Mouse (Mus musculus): ENCODE results near the gene Nr2f6. TPM values are rescaled to one million over a fixed set of nuclear protein-coding genes. Genes with fewer than 3 reads are reported as not detected.

Nr2f6 gene
- total RNA-seq, 2 experiments from 2014 or later = 19.6 to 21.9 TPM

- no peak for TF ChIP-seq CTCF (IDR thresholded peaks at IDR 0.05)
- no peak for DNase-seq
- Histone ChIP-seq H3K4me3 (no peak overlapping the region), H3K27ac (no peak overlapping the region)
- intact Hi-C loops (cut with DNase I) = no loop called here
Observed at GRCm38 (mm10) chr8:71383860-71384259, 2.1 kb upstream of the Nr2f6 start.

DNA sequence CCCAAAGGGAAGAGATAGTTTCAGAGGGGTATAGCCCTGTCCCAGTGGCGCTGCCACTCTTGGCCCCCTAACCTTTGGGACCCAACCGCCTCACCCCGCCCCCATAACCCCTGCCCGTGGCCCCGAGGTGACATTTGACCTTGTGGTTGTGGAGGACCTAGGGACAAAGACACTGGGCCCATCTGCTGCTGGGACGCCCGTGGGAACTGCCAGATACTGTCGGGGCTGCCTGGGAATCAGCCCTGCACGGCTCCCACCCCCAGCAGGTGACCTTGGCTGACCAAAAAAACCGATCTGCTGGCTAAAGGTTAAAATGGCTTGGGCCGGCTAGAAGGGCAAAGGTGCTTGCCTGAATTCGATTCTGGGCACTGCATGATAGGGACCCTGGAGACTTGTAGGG, 1.6 kb upstream of the Nr2f6 start:
- intact Hi-C loops (cut with DNase I) = no loop called here
- no peak overlapping the region for H3K4me3 ChIP-seq
- TF ChIP-seq CTCF (IDR thresholded peaks at IDR 0.05) = no peak
- H3K27ac ChIP-seq = peak overlapping the region; percentile 91; the same call in 1 of the 2 replicates
- no peak for DNase-seq

GRCm38 (mm10) chr8:71381971-71382961, 506 bp upstream of the Nr2f6 start:
- peak overlapping the region; percentile 91 for H3K27ac ChIP-seq
- DNase-seq = peak; percentile 94
- TF ChIP-seq CTCF (IDR thresholded peaks at IDR 0.05) = no peak
- H3K4me3 ChIP-seq = peak overlapping the region; percentile 92
- intact Hi-C loops (cut with DNase I) = no loop called here

- intact Hi-C loops (cut with DNase I) = no loop called here
- peak; percentile 58 for DNase-seq
- Histone ChIP-seq H3K27ac (peak overlapping the region; percentile 93), H3K4me3 (peak overlapping the region; percentile 92)
- TF ChIP-seq CTCF (IDR thresholded peaks at IDR 0.05) = no peak
Observed at GRCm38 (mm10) chr8:71380178-71381171, 1.3 kb downstream of the Nr2f6 start.

DNA sequence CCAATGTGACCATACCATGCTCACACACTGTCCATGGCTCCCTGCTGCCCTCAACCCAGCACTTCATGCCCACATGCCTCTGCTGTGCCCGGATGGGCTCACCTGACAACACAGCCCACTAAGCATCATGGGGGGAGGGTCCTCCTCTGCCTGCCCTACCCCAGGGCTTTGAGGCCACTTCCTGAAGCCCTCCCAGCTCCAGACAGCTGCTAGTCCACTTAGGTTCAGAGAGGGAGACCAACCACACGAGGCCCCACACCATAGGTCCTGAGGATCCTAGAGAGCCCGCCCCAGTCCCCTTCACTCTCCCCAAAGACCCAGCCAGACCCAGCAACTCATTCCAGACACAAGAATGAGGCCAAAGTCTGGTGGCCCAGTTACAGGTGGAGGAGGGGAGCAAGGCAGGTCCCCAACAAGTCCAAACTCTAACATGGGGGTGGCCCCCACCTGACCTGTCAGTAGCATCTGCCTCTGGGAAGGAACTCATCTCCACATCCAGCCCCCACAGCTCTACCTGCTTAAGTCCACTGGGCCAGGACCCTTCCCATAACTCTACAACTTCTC, 2.2 kb downstream of the Nr2f6 start:
- DNase-seq = no peak
- intact Hi-C loops (cut with DNase I) = loop anchor here (5.0 kb wide), 1 partner anchor 88 kb away; the partner anchor contains the start of gene Dda1
- TF ChIP-seq CTCF (IDR thresholded peaks at IDR 0.05) = no peak
- H3K4me3 ChIP-seq = peak overlapping the region; percentile 92
- peak overlapping the region; percentile 93 for H3K27ac ChIP-seq

- TF ChIP-seq CTCF (IDR thresholded peaks at IDR 0.05) = no peak
Observed at GRCm38 (mm10) chr8:71379008-71379407, 2.8 kb downstream of the Nr2f6 start.

GRCm38 (mm10) chr8:71376423-71377030, 5.2 kb downstream of the Nr2f6 start:
- peak overlapping the region; percentile 52 for H3K4me3 ChIP-seq
- H3K27ac ChIP-seq = no peak overlapping the region
- no peak for TF ChIP-seq CTCF (IDR thresholded peaks at IDR 0.05)
- no peak for DNase-seq
- intact Hi-C loops (cut with DNase I) = loop anchor here (5.0 kb wide), 1 partner anchor 91 kb away; the partner anchor contains the start of gene Dda1

More at GRCm38 (mm10) chr8:71379008-71379407, 2.8 kb downstream of the Nr2f6 start:
- no peak for DNase-seq
- intact Hi-C loops (cut with DNase I) = loop anchor here (5.0 kb wide), 1 partner anchor 88 kb away; the partner anchor contains the start of gene Dda1
- no peak overlapping the region for H3K27ac ChIP-seq
- no peak overlapping the region for H3K4me3 ChIP-seq

DNA sequence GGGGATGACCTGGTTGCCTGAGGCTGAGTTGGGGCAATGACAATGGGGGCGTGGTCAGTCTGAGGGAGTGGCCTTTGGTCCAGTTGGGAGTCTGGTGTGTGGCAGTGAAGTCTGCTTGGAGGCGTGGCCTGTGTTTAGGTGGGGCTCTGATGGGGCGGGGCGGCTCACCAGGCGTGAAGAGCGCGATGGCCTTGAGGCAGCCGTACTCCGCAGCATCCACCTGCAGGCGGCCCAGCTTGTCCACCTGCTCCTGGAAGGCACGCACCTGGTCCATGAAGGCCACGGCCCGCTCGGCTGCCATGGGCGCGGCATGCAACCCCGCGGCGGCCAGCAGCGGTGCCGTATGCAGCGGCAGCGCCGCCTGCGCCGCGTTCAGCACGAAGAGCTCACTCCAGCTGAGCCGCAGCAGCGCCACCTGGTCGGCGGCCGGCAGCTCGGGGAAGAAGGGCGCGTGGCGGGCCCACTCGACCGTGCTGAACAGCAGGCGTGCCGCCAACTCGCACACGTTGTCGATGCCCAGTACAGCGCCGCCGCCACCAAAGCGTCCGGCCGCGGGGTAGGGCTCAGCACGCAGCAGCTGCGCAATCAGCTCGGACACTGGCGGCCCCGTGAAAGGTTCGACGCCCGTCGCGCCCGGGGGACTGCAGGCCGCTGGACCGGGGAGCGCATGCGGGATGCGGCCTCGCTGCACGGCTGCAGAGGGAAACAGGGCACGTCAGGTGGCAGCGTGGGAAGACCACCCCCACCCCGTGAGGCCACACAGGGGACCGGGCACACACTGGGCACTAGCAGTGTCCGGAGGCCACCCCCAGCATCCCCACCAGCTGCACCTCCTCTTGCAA, 6.0 kb downstream of the Nr2f6 start:
- peak; percentile 78 for DNase-seq
- Histone ChIP-seq H3K4me3 (peak overlapping the region; percentile 52), H3K27ac (peak overlapping the region; percentile 54)
- TF ChIP-seq CTCF (IDR thresholded peaks at IDR 0.05) = peak; percentile 15; the same call in 1 of the 2 replicates
- intact Hi-C loops (cut with DNase I) = loop anchor here (5.0 kb wide), 1 partner anchor 91 kb away; the partner anchor contains the start of gene Dda1

DNA sequence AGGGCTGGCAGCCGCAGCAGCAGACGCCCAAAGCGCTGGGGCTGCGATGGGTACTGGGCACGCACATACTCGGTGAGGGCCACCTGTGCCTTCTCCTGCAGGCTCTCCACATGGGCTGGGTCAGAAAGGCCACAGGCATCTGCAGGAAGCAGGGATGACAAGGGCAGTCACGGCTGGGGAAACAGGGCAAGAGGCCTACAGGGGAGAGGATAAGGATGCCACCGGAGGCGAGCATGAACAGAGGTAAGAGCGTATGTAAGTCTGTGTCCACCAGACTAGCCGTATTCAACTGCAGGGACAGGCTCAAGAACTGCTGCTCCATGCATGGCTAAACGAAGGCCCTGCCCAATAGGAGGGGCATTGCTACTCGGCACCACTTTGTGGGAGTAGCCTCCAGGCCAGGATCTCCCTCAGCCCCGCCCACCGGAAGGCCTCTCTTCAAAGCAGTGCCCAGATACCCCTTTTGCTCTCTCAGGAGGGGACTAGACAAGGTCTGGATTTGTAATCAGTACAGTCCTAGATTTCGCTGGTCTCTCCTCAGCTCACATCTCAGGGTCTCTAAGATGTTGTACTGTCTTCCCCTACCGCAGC, 7.0 kb downstream of the Nr2f6 start:
- DNase-seq = peak; percentile 48
- intact Hi-C loops (cut with DNase I) = loop anchor here (5.0 kb wide), 2 partner anchors 33 to 93 kb away; partner anchors contain the start of genes Ankle1 and Dda1
- TF ChIP-seq CTCF (IDR thresholded peaks at IDR 0.05) = no peak
- peak overlapping the region; percentile 54 for H3K27ac ChIP-seq
- H3K4me3 ChIP-seq = no peak overlapping the region

- TF ChIP-seq CTCF (IDR thresholded peaks at IDR 0.05) = no peak
- DNase-seq = no peak
- Histone ChIP-seq H3K27ac (no peak overlapping the region), H3K4me3 (no peak overlapping the region)
- intact Hi-C loops (cut with DNase I) = loop anchor here (5.0 kb wide), 1 partner anchor 34 kb away; the partner anchor contains the start of gene Ankle1
Observed at GRCm38 (mm10) chr8:71373000-71373399, 8.8 kb downstream of the Nr2f6 start.

Measured in gastrocnemius, adult 2 months (tissue).